Mouse (Mus musculus): Measurements from ENCODE around the gene Tmem119. TPM values are rescaled to one million over a fixed set of nuclear protein-coding genes. Genes with fewer than 3 reads are reported as not detected.
"Not testable (repeated sequence)": the region's sequence is repeated elsewhere in the genome, so short reads cannot be mapped to it uniquely, and the experiment has no call there.

Gene Tmem119
- polyA plus RNA-seq, 1 experiment from 2014 or later: 10.9 TPM

- H3K4me1 ChIP-seq (ENCODE audit: control insufficient read depth, insufficient read depth, low read length); H3K4me3 ChIP-seq (ENCODE audit: low read depth, low read length); H3K9me3 ChIP-seq (ENCODE audit: control insufficient read depth, low read length); DNase-seq (ENCODE audit: low spot score, missing footprints); H3K27me3 ChIP-seq (ENCODE audit: control insufficient read depth, insufficient read depth, low read length); H3K4me2 ChIP-seq; H3K9ac ChIP-seq (ENCODE audit: low read length); H3K27ac ChIP-seq (ENCODE audit: low read depth, low read length); ATAC-seq (ENCODE audit: low FRiP score): not testable (repeated sequence)
- peaks cover 16% of the 10 kb centered on the region for H3K36me3 ChIP-seq (ENCODE audit: control insufficient read depth, insufficient read depth, low read length)
- 92% methylated on average over 8 of the region's 8 CpGs for whole genome bisulfite sequencing
These were observed 22.6 kb downstream of the Tmem119 start for GRCm38 (mm10) chr5:113777728-113778127.

GRCm38 (mm10) chr5:113776896-113777226 is 23.5 kb downstream of the Tmem119 start:
- no peaks in the 10 kb centered on the region; the same call in 1 of the 2 replicates for H3K9me3 ChIP-seq (ENCODE audit: control insufficient read depth, low read length)
- H3K4me2 ChIP-seq: no peak overlapping the region
- DNase-seq (ENCODE audit: low spot score, missing footprints) (no peak), ATAC-seq (ENCODE audit: low FRiP score) (no peak)
- 85% methylated on average over 8 of the region's 8 CpGs for WGBS
- H3K27me3 ChIP-seq (ENCODE audit: control insufficient read depth, insufficient read depth, low read length): no peaks in the 10 kb centered on the region
- H3K27ac ChIP-seq (ENCODE audit: low read depth, low read length): no peak overlapping the region
- peaks cover 16% of the 10 kb centered on the region for H3K36me3 ChIP-seq (ENCODE audit: control insufficient read depth, insufficient read depth, low read length)
- H3K9ac ChIP-seq (ENCODE audit: low read length): no peak overlapping the region
- no peak overlapping the region for H3K4me3 ChIP-seq (ENCODE audit: low read depth, low read length)
- peaks cover 5% of the 10 kb centered on the region for H3K4me1 ChIP-seq (ENCODE audit: control insufficient read depth, insufficient read depth, low read length)

- WGBS: 95% methylated on average over 15 of the region's 15 CpGs
- Histone ChIP-seq H3K4me3 (ENCODE audit: low read depth, low read length) (no peak overlapping the region), H3K27me3 (ENCODE audit: control insufficient read depth, insufficient read depth, low read length) (no peaks in the 10 kb centered on the region), H3K9me3 (ENCODE audit: control insufficient read depth, low read length) (no peaks in the 10 kb centered on the region; the same call in 1 of the 2 replicates), H3K27ac (ENCODE audit: low read depth, low read length) (no peak overlapping the region), H3K4me2 (no peak overlapping the region), H3K9ac (ENCODE audit: low read length) (no peak overlapping the region), H3K36me3 (ENCODE audit: control insufficient read depth, insufficient read depth, low read length) (peaks cover 16% of the 10 kb centered on the region), H3K4me1 (ENCODE audit: control insufficient read depth, insufficient read depth, low read length) (peaks cover 5% of the 10 kb centered on the region)
- DNase-seq (ENCODE audit: low spot score, missing footprints) (no peak), ATAC-seq (ENCODE audit: low FRiP score) (no peak)
These were observed 24.0 kb downstream of the Tmem119 start for GRCm38 (mm10) chr5:113776128-113776895.

GRCm38 (mm10) chr5:113775585-113775984 is 24.7 kb downstream of the Tmem119 start:
- 90% methylated on average over 10 of the region's 10 CpGs for WGBS
- ATAC-seq (ENCODE audit: low FRiP score) (no peak), DNase-seq (ENCODE audit: low spot score, missing footprints) (no peak)
- Histone ChIP-seq H3K27me3 (ENCODE audit: control insufficient read depth, insufficient read depth, low read length) (no peaks in the 10 kb centered on the region), H3K36me3 (ENCODE audit: control insufficient read depth, insufficient read depth, low read length) (peaks cover 16% of the 10 kb centered on the region), H3K27ac (ENCODE audit: low read depth, low read length) (no peak overlapping the region), H3K9ac (ENCODE audit: low read length) (no peak overlapping the region), H3K4me2 (no peak overlapping the region), H3K4me1 (ENCODE audit: control insufficient read depth, insufficient read depth, low read length) (peaks cover 7% of the 10 kb centered on the region), H3K9me3 (ENCODE audit: control insufficient read depth, low read length) (no peaks in the 10 kb centered on the region; the same call in 1 of the 2 replicates), H3K4me3 (ENCODE audit: low read depth, low read length) (no peak overlapping the region)

- no peaks in the 10 kb centered on the region for H3K9me3 ChIP-seq (ENCODE audit: control insufficient read depth, low read length)
- no peak overlapping the region for H3K27ac ChIP-seq (ENCODE audit: low read depth, low read length)
- WGBS: 2% methylated on average over 7 of the region's 7 CpGs
- H3K4me1 ChIP-seq (ENCODE audit: control insufficient read depth, insufficient read depth, low read length): peaks cover 20% of the 10 kb centered on the region
- H3K27me3 ChIP-seq (ENCODE audit: control insufficient read depth, insufficient read depth, low read length): no peaks in the 10 kb centered on the region
- H3K9ac ChIP-seq (ENCODE audit: low read length): no peak overlapping the region; the same call in 1 of the 2 replicates
- H3K4me3 ChIP-seq (ENCODE audit: low read depth, low read length): peak overlapping the region; percentile 100
- peaks cover 16% of the 10 kb centered on the region for H3K36me3 ChIP-seq (ENCODE audit: control insufficient read depth, insufficient read depth, low read length)
- DNase-seq (ENCODE audit: low spot score, missing footprints) (peak; percentile 98), ATAC-seq (ENCODE audit: low FRiP score) (no peak)
- peak overlapping the region; percentile 88 for H3K4me2 ChIP-seq
These were observed 26.7 kb downstream of the Tmem119 start for GRCm38 (mm10) chr5:113773664-113774063.

- WGBS: 1% methylated on average over 32 of the region's 38 CpGs
These were observed 27.3 kb downstream of the Tmem119 start for GRCm38 (mm10) chr5:113772905-113773519.

GRCm38 (mm10) chr5:113772450-113772895 is 27.8 kb downstream of the Tmem119 start, which contains the start of the genes Sart3 and Iscu:
TSS of gene Sart3 (minus strand) at chr5:113772510.
TSS of gene Iscu (plus strand) at chr5:113772748.
- WGBS: under 1% methylated on average over 46 of the region's 49 CpGs
- Histone ChIP-seq H3K27ac (ENCODE audit: low read depth, low read length) (peak within 1 kb of the TSS; percentile 94), H3K4me3 (ENCODE audit: low read depth, low read length) (peak within 1 kb of the TSS; percentile 100), H3K27me3 (ENCODE audit: control insufficient read depth, insufficient read depth, low read length) (no peaks in the 10 kb centered on the region), H3K36me3 (ENCODE audit: control insufficient read depth, insufficient read depth, low read length) (peaks cover 17% of the 10 kb centered on the region), H3K9ac (ENCODE audit: low read length) (peak within 1 kb of the TSS; percentile 95), H3K4me2 (peak within 1 kb of the TSS; percentile 88), H3K4me1 (ENCODE audit: control insufficient read depth, insufficient read depth, low read length) (peaks cover 20% of the 10 kb centered on the region), H3K9me3 (ENCODE audit: control insufficient read depth, low read length) (no peaks in the 10 kb centered on the region)
- DNase-seq (ENCODE audit: low spot score, missing footprints) (peak; percentile 100), ATAC-seq (ENCODE audit: low FRiP score) (peak; percentile 89)

More at GRCm38 (mm10) chr5:113772905-113773519, 27.3 kb downstream of the Tmem119 start:
- Histone ChIP-seq H3K4me2 (peak overlapping the region; percentile 88), H3K27me3 (ENCODE audit: control insufficient read depth, insufficient read depth, low read length) (no peaks in the 10 kb centered on the region), H3K4me3 (ENCODE audit: low read depth, low read length) (peak overlapping the region; percentile 100), H3K36me3 (ENCODE audit: control insufficient read depth, insufficient read depth, low read length) (peaks cover 17% of the 10 kb centered on the region), H3K9ac (ENCODE audit: low read length) (peak overlapping the region; percentile 72), H3K4me1 (ENCODE audit: control insufficient read depth, insufficient read depth, low read length) (peaks cover 20% of the 10 kb centered on the region), H3K27ac (ENCODE audit: low read depth, low read length) (no peak overlapping the region), H3K9me3 (ENCODE audit: control insufficient read depth, low read length) (no peaks in the 10 kb centered on the region)
- DNase-seq (ENCODE audit: low spot score, missing footprints) (no peak), ATAC-seq (ENCODE audit: low FRiP score) (peak; percentile 63)

- H3K27ac ChIP-seq (ENCODE audit: low read depth, low read length): peak overlapping the region; percentile 94
- peaks cover 20% of the 10 kb centered on the region for H3K4me1 ChIP-seq (ENCODE audit: control insufficient read depth, insufficient read depth, low read length)
- ATAC-seq (ENCODE audit: low FRiP score) (peak; percentile 82), DNase-seq (ENCODE audit: low spot score, missing footprints) (peak; percentile 98)
- no peaks in the 10 kb centered on the region for H3K9me3 ChIP-seq (ENCODE audit: control insufficient read depth, low read length)
- peak overlapping the region; percentile 88 for H3K4me2 ChIP-seq
- H3K9ac ChIP-seq (ENCODE audit: low read length): peak overlapping the region; percentile 95
- H3K27me3 ChIP-seq (ENCODE audit: control insufficient read depth, insufficient read depth, low read length): no peaks in the 10 kb centered on the region
- H3K4me3 ChIP-seq (ENCODE audit: low read depth, low read length): peak overlapping the region; percentile 100
- H3K36me3 ChIP-seq (ENCODE audit: control insufficient read depth, insufficient read depth, low read length): peaks cover 14% of the 10 kb centered on the region
- under 1% methylated on average over 95 of the region's 97 CpGs for WGBS
These were observed 28.8 kb downstream of the Tmem119 start for GRCm38 (mm10) chr5:113771213-113772162.
